Mouse (Mus musculus) lung, postnatal 0 days (tissue): ENCODE measurements around the gene Psrc1.

Experiments
- CTCF ChIP-seq: IDR thresholded peaks from 2 replicates; pipeline ENCODE4 v1.5.1; 2016; ENCODE audit warnings: antibody characterized with exemption, mild to moderate bottlenecking
- EP300 ChIP-seq: IDR thresholded peaks from 2 replicates; pipeline ENCODE4 v1.6.1; 2016; ENCODE audit warnings: antibody characterized with exemption, mild to moderate bottlenecking, control low read depth

GRCm38 (mm10) chr3:108425624-108426018 is 42.0 kb downstream of the Psrc1 start:
- TF ChIP-seq CTCF (no peak), EP300 (no peak)
